ENCODE assay signal across 10 mouse cellular contexts in the genomic region with DNA sequence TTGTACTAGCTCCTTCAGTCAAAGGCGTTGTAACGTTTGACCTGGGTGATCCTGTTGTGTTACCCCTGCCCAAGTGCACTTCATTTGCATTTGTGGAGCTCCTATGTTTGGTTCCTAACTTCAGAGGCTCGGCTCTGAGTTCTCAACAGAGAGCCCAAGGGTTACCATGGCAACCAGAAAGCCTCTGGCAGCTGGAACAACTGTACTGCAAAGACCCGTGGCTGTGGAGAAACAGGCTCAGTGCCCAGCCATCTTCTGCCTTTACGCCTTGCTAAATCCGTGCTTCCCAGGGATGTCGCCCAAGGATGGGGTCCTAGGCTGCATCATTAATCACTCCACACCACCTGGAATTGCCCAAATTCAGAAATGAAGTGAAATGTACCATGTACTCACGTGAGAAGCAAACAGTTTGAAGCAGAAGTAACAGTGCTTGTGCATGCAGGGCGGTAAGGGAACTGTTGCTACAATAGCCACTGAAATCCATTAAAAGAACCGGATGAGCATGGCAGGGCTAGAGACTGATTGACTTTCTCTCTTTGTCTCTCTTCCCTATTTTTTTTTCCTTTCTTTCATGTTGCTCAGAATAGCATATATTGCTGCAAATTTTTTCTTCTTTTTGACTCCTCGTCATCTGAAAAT. TPM values are rescaled to one million over a fixed set of nuclear protein-coding genes. Genes with fewer than 3 reads are reported as not detected.
A peak's percentile ranks its signal among the peaks of the same experiment; 100 is the strongest.
DNase-seq lines count a peak whose midpoint lies in the region; ATAC-seq and TF ChIP-seq lines count a peak whose summit lies in the region.
"Had no signal": no experiment of that assay in that cellular context is flagged by ENCODE, and none has a peak within 500 bp of the region (broad histone marks: within the 10 kb centered on the region; RNA-seq: fewer than 3 reads in every experiment).

No protein-coding gene starts in this region.

- TF ChIP-seq POLR2A in brain, embryonic 14.5 days (IDR thresholded peaks at IDR 0.05; ENCODE audit: borderline replicate concordance, extremely low read depth, insufficient read depth, insufficient read length, poor library complexity, severe bottlenecking) = no peak

- TF ChIP-seq CTCF in brain, embryonic 14.5 days (IDR thresholded peaks at IDR 0.05; ENCODE audit: borderline replicate concordance, extremely low read depth, insufficient read depth, insufficient read length) = no peak

- no peaks in the 10 kb centered on the region for H3K27me3 ChIP-seq in heart, embryonic 15.5 days
- H3K27me3 ChIP-seq: liver, embryonic 13.5 days had no signal

- intact Hi-C loops in heart, postnatal 36 days (cut with DNase I) = no loop called here

- H3K27ac ChIP-seq in heart, embryonic 15.5 days = no peak overlapping the region
- H3K27ac ChIP-seq: liver, embryonic 13.5 days had no signal

- H3K4me1 ChIP-seq in heart, embryonic 15.5 days (replicated peaks) = no peaks in the 10 kb centered on the region
- H3K4me1 ChIP-seq: liver, embryonic 13.5 days had no signal

- H3K4me3 ChIP-seq in heart, embryonic 15.5 days = 0 out of 2 replicates have a peak overlapping the region, but pooled peaks have one; percentile 10
- H3K4me3 ChIP-seq: liver, embryonic 13.5 days had no signal

- no peaks in the 10 kb centered on the region for H3K36me3 ChIP-seq in heart, embryonic 15.5 days
- H3K36me3 ChIP-seq: G1E; liver, embryonic 13.5 days had no signal

- DNase-seq in heart, postnatal 36 days = no peak
- DNase-seq in brain, embryonic 14.5 days (ENCODE audit: low read depth) = peak; percentile 95
- DNase-seq in frontal cortex, postnatal 25 days (ENCODE audit: low spot score in 2 of 2) = peak; percentile 22 to 47
- peak; percentile 56 to 63 for DNase-seq in left cerebral cortex, adult 9 months (ENCODE audit: low spot score in 2 of 2)
- DNase-seq in retina, embryonic 14.5 days (ENCODE audit: low spot score) = peak; percentile 81
- DNase-seq in spleen, adult 18-20 months = no peak
- DNase-seq: liver, embryonic 13.5 days had no signal

- no peak for ATAC-seq in heart, embryonic 15.5 days (replicated peaks; ENCODE audit: insufficient number of reproducible peaks, insufficient read depth, low FRiP score, low read depth)
- no peak for ATAC-seq in inflammation-experienced regulatory T-cells, adult 6 months

- H3K4me2 ChIP-seq in heart, embryonic 15.5 days = peak overlapping the region; percentile 45
- H3K4me2 ChIP-seq: liver, embryonic 13.5 days had no signal

- H3K9me3 ChIP-seq in heart, embryonic 15.5 days (replicated peaks) = no peaks in the 10 kb centered on the region
- H3K9me3 ChIP-seq: liver, embryonic 13.5 days had no signal

- H3K9ac ChIP-seq in heart, embryonic 15.5 days = no peak overlapping the region
- H3K9ac ChIP-seq: liver, embryonic 13.5 days had no signal

- 19% methylated on average over 11 of the region's 11 CpGs for WGBS in heart, embryonic 15.5 days

RNA-seq across cellular contexts. Expression of a gene that starts 0.8 kb away (rescaled TPM):
- not detected in 2 replicates for polyA plus RNA-seq in heart, embryonic 15.5 days (2015; fragmentation: Nextera tagmentation; extraction: Ambion mirVana)
- total RNA-seq in heart, postnatal 36 days (2021) = not detected
- polyA plus RNA-seq in brain, embryonic 14.5 days (2012; rRNA removed) = 2.7 and 3.3 TPM in 2 replicates
- not detected for polyA plus RNA-seq in inflammation-experienced regulatory T-cells, adult 6 months (2017; shearing (Covaris generic))
- polyA plus RNA-seq: G1E; liver, embryonic 13.5 days had no signal

Comparison
In these comparisons a context has a peak if more than half of its experiments do, and no peak if none do; other contexts are left out.
1. DNase-seq: peak in brain, embryonic 14.5 days (single experiment), frontal cortex, postnatal 25 days (2 of 2), left cerebral cortex, adult 9 months (2 of 2) and retina, embryonic 14.5 days (single experiment); none in heart, postnatal 36 days (0 of 2) and spleen, adult 18-20 months (0 of 2).